Mouse (Mus musculus): ENCODE results near the gene Sufu. TPM values are rescaled to one million over a fixed set of nuclear protein-coding genes. Genes with fewer than 3 reads are reported as not detected.

Gene Sufu
- polyA plus RNA-seq, 1 experiment from 2014 or later, result 32.8 TPM

- Histone ChIP-seq H3K27me3 (no peaks in the 10 kb centered on the region), H3K36me3 (peaks cover 6% of the 10 kb centered on the region), H3K4me3 (peak overlapping the region; percentile 82), H3K9me3 (no peaks in the 10 kb centered on the region), H3K4me2 (peak overlapping the region; percentile 81), H3K4me1 (peaks cover 51% of the 10 kb centered on the region), H3K27ac (peak overlapping the region; percentile 43), H3K9ac (no peak overlapping the region)
- no peak for ATAC-seq (ENCODE audit: insufficient number of reproducible peaks, low FRiP score, low TSS enrichment, low read depth)
- 10% methylated on average over 8 of the region's 8 CpGs for WGBS
These were observed 587 bp upstream of the Sufu start for GRCm38 (mm10) chr19:46396109-46396508.

- Histone ChIP-seq H3K4me2 (peak overlapping the region; percentile 81), H3K27ac (peak overlapping the region; percentile 90), H3K9me3 (no peaks in the 10 kb centered on the region), H3K4me1 (peaks cover 47% of the 10 kb centered on the region), H3K27me3 (no peaks in the 10 kb centered on the region), H3K36me3 (peaks cover 8% of the 10 kb centered on the region), H3K9ac (peak overlapping the region; percentile 85), H3K4me3 (peak overlapping the region; percentile 89)
- ATAC-seq (ENCODE audit: insufficient number of reproducible peaks, low FRiP score, low TSS enrichment, low read depth), result no peak
- WGBS, result 2% methylated on average over 18 of the region's 19 CpGs
These were observed 823 bp downstream of the Sufu start for GRCm38 (mm10) chr19:46397436-46398001.

- Histone ChIP-seq H3K4me2 (peak overlapping the region; percentile 81), H3K4me3 (peak overlapping the region; percentile 89), H3K9me3 (no peaks in the 10 kb centered on the region), H3K27ac (no peak overlapping the region), H3K4me1 (peaks cover 45% of the 10 kb centered on the region), H3K27me3 (no peaks in the 10 kb centered on the region), H3K36me3 (peaks cover 17% of the 10 kb centered on the region), H3K9ac (no peak overlapping the region)
- 42% methylated on average over 3 of the region's 3 CpGs for WGBS
- no peak for ATAC-seq (ENCODE audit: insufficient number of reproducible peaks, low FRiP score, low TSS enrichment, low read depth)
These were observed 1.7 kb downstream of the Sufu start for GRCm38 (mm10) chr19:46398401-46398800.

GRCm38 (mm10) chr19:46399372-46399771 is 2.7 kb downstream of the Sufu start:
- Histone ChIP-seq H3K9ac (no peak overlapping the region), H3K4me1 (peaks cover 36% of the 10 kb centered on the region), H3K36me3 (peaks cover 25% of the 10 kb centered on the region), H3K27ac (peak overlapping the region; percentile 28; the same call in 1 of the 2 replicates), H3K4me3 (no peak overlapping the region), H3K27me3 (no peaks in the 10 kb centered on the region), H3K4me2 (no peak overlapping the region), H3K9me3 (no peaks in the 10 kb centered on the region)
- 72% methylated on average over 6 of the region's 6 CpGs for WGBS
- no peak for ATAC-seq (ENCODE audit: insufficient number of reproducible peaks, low FRiP score, low TSS enrichment, low read depth)

GRCm38 (mm10) chr19:46399886-46400285 is 3.2 kb downstream of the Sufu start:
- Histone ChIP-seq H3K4me2 (0 out of 2 replicates have a peak overlapping the region, but pooled peaks have one; percentile 24), H3K9ac (no peak overlapping the region), H3K27ac (no peak overlapping the region; the same call in 1 of the 2 replicates), H3K36me3 (peaks cover 29% of the 10 kb centered on the region), H3K4me3 (no peak overlapping the region), H3K27me3 (no peaks in the 10 kb centered on the region), H3K4me1 (peaks cover 32% of the 10 kb centered on the region), H3K9me3 (no peaks in the 10 kb centered on the region)
- no peak for ATAC-seq (ENCODE audit: insufficient number of reproducible peaks, low FRiP score, low TSS enrichment, low read depth)
- WGBS, result 27% methylated on average over 7 of the region's 7 CpGs

- H3K4me2 ChIP-seq, result no peak overlapping the region
- H3K9me3 ChIP-seq, result no peaks in the 10 kb centered on the region
- ATAC-seq (ENCODE audit: insufficient number of reproducible peaks, low FRiP score, low TSS enrichment, low read depth), result no peak
- peaks cover 36% of the 10 kb centered on the region for H3K36me3 ChIP-seq
- H3K27ac ChIP-seq, result no peak overlapping the region
- H3K9ac ChIP-seq, result no peak overlapping the region
- peaks cover 32% of the 10 kb centered on the region for H3K4me1 ChIP-seq
- WGBS, result 77% methylated on average over 7 of the region's 7 CpGs
- H3K27me3 ChIP-seq, result no peaks in the 10 kb centered on the region
- no peak overlapping the region for H3K4me3 ChIP-seq
These were observed 3.9 kb downstream of the Sufu start for GRCm38 (mm10) chr19:46400558-46400957.

GRCm38 (mm10) chr19:46404030-46404429 is 7.3 kb downstream of the Sufu start:
- Histone ChIP-seq H3K27ac (no peak overlapping the region), H3K9me3 (no peaks in the 10 kb centered on the region), H3K36me3 (peaks cover 60% of the 10 kb centered on the region), H3K4me3 (no peak overlapping the region), H3K27me3 (no peaks in the 10 kb centered on the region), H3K9ac (no peak overlapping the region), H3K4me2 (no peak overlapping the region), H3K4me1 (peaks cover 18% of the 10 kb centered on the region)
- WGBS, result 93% methylated on average over 1 of the region's 1 CpGs
- no peak for ATAC-seq (ENCODE audit: insufficient number of reproducible peaks, low FRiP score, low TSS enrichment, low read depth)

GRCm38 (mm10) chr19:46406592-46407386 is 10.1 kb downstream of the Sufu start:
- ATAC-seq (ENCODE audit: insufficient number of reproducible peaks, low FRiP score, low TSS enrichment, low read depth), result no peak
- WGBS, result 67% methylated on average over 8 of the region's 8 CpGs
- Histone ChIP-seq H3K4me2 (no peak overlapping the region), H3K27me3 (no peaks in the 10 kb centered on the region), H3K4me1 (0 out of 2 replicates have a peak, but pooled peaks cover 7% of the 10 kb centered on the region), H3K36me3 (peaks cover 60% of the 10 kb centered on the region), H3K9me3 (no peaks in the 10 kb centered on the region), H3K27ac (no peak overlapping the region), H3K9ac (0 out of 2 replicates have a peak overlapping the region, but pooled peaks have one; percentile 7), H3K4me3 (no peak overlapping the region)

- 89% methylated on average over 3 of the region's 3 CpGs for WGBS
- H3K27me3 ChIP-seq, result no peaks in the 10 kb centered on the region
- peaks cover 41% of the 10 kb centered on the region for H3K36me3 ChIP-seq
- H3K27ac ChIP-seq, result no peak overlapping the region
- no peaks in the 10 kb centered on the region for H3K9me3 ChIP-seq
- ATAC-seq (ENCODE audit: insufficient number of reproducible peaks, low FRiP score, low TSS enrichment, low read depth), result no peak
- 0 out of 2 replicates have a peak, but pooled peaks cover 7% of the 10 kb centered on the region for H3K4me1 ChIP-seq
- no peak overlapping the region for H3K4me3 ChIP-seq
- no peak overlapping the region for H3K9ac ChIP-seq
- no peak overlapping the region for H3K4me2 ChIP-seq
These were observed 12.8 kb downstream of the Sufu start for GRCm38 (mm10) chr19:46409506-46409905.

GRCm38 (mm10) chr19:46412056-46412805 is 15.5 kb downstream of the Sufu start:
- ATAC-seq (ENCODE audit: insufficient number of reproducible peaks, low FRiP score, low TSS enrichment, low read depth), result no peak
- no peak overlapping the region; the same call in 1 of the 2 replicates for H3K27ac ChIP-seq
- WGBS, result 79% methylated on average over 12 of the region's 12 CpGs
- peaks cover 16% of the 10 kb centered on the region; the same call in 1 of the 2 replicates for H3K36me3 ChIP-seq
- H3K9ac ChIP-seq, result no peak overlapping the region
- no peak overlapping the region for H3K4me2 ChIP-seq
- no peak overlapping the region for H3K4me3 ChIP-seq
- H3K4me1 ChIP-seq, result no peaks in the 10 kb centered on the region
- H3K27me3 ChIP-seq, result no peaks in the 10 kb centered on the region
- no peaks in the 10 kb centered on the region for H3K9me3 ChIP-seq

- Histone ChIP-seq H3K9me3 (no peaks in the 10 kb centered on the region), H3K9ac (no peak overlapping the region), H3K4me1 (no peaks in the 10 kb centered on the region), H3K27me3 (no peaks in the 10 kb centered on the region), H3K4me2 (no peak overlapping the region), H3K27ac (no peak overlapping the region), H3K36me3 (0 out of 2 replicates have a peak, but pooled peaks cover 8% of the 10 kb centered on the region), H3K4me3 (no peak overlapping the region)
- no peak for ATAC-seq (ENCODE audit: insufficient number of reproducible peaks, low FRiP score, low TSS enrichment, low read depth)
- 91% methylated on average over 2 of the region's 2 CpGs for WGBS
These were observed 17.3 kb downstream of the Sufu start for GRCm38 (mm10) chr19:46413969-46414368.
